Mouse (Mus musculus): ENCODE results near the gene Tmem165. TPM values are rescaled to one million over a fixed set of nuclear protein-coding genes. Genes with fewer than 3 reads are reported as not detected.

Tmem165 gene
- polyA plus RNA-seq, 1 experiment: 29.4 TPM

- 63% methylated on average over 21 of the region's 21 CpGs for WGBS
- DNase-seq: peak; percentile 42
- TF ChIP-seq CTCF (conservative IDR thresholded peaks at IDR 0.05; ENCODE audit: insufficient read depth, insufficient read length, low read depth, low read length) (no peak), POLR2A (IDR thresholded peaks at IDR 0.05; ENCODE audit: low read depth, low read length) (no peak)
- H3K27me3 ChIP-seq (replicated peaks; ENCODE audit: control insufficient read depth, insufficient read depth, low read length): no peaks in the 10 kb centered on the region
- no peak overlapping the region for H3K4me3 ChIP-seq (ENCODE audit: insufficient read depth, low read depth, low read length)
- no peaks in the 10 kb centered on the region for H3K4me1 ChIP-seq (ENCODE audit: control insufficient read depth, insufficient read depth, low read length)
- no peak overlapping the region for H3K27ac ChIP-seq (ENCODE audit: insufficient read depth, low read depth, low read length)
- no peaks in the 10 kb centered on the region for H3K36me3 ChIP-seq (ENCODE audit: control insufficient read depth, insufficient read depth, low read length)
Observed at GRCm38 (mm10) chr5:76154434-76155165, 29.1 kb upstream of the Tmem165 start.

- TF ChIP-seq POLR2A (IDR thresholded peaks at IDR 0.05; ENCODE audit: low read depth, low read length) (no peak), CTCF (conservative IDR thresholded peaks at IDR 0.05; ENCODE audit: insufficient read depth, insufficient read length, low read depth, low read length) (no peak)
- no peak for DNase-seq
- Histone ChIP-seq H3K36me3 (ENCODE audit: control insufficient read depth, insufficient read depth, low read length) (no peaks in the 10 kb centered on the region), H3K4me3 (ENCODE audit: insufficient read depth, low read depth, low read length) (no peak overlapping the region), H3K27me3 (replicated peaks; ENCODE audit: control insufficient read depth, insufficient read depth, low read length) (no peaks in the 10 kb centered on the region), H3K27ac (ENCODE audit: insufficient read depth, low read depth, low read length) (no peak overlapping the region), H3K4me1 (ENCODE audit: control insufficient read depth, insufficient read depth, low read length) (no peaks in the 10 kb centered on the region)
- WGBS: 61% methylated on average over 6 of the region's 6 CpGs
Observed at GRCm38 (mm10) chr5:76159555-76159954, 24.1 kb upstream of the Tmem165 start.

GRCm38 (mm10) chr5:76160086-76160485 lies 23.6 kb upstream of the Tmem165 start:
- H3K4me1 ChIP-seq (ENCODE audit: control insufficient read depth, insufficient read depth, low read length): no peaks in the 10 kb centered on the region
- no peak overlapping the region for H3K4me3 ChIP-seq (ENCODE audit: insufficient read depth, low read depth, low read length)
- H3K27me3 ChIP-seq (replicated peaks; ENCODE audit: control insufficient read depth, insufficient read depth, low read length): no peaks in the 10 kb centered on the region
- no peak overlapping the region for H3K27ac ChIP-seq (ENCODE audit: insufficient read depth, low read depth, low read length)
- TF ChIP-seq CTCF (conservative IDR thresholded peaks at IDR 0.05; ENCODE audit: insufficient read depth, insufficient read length, low read depth, low read length) (no peak), POLR2A (IDR thresholded peaks at IDR 0.05; ENCODE audit: low read depth, low read length) (no peak)
- WGBS: 60% methylated on average over 3 of the region's 3 CpGs
- no peaks in the 10 kb centered on the region for H3K36me3 ChIP-seq (ENCODE audit: control insufficient read depth, insufficient read depth, low read length)
- DNase-seq: no peak

- no peak for DNase-seq
- no peaks in the 10 kb centered on the region for H3K4me1 ChIP-seq (ENCODE audit: control insufficient read depth, insufficient read depth, low read length)
- WGBS: 94% methylated on average over 6 of the region's 6 CpGs
- H3K27ac ChIP-seq (ENCODE audit: insufficient read depth, low read depth, low read length): no peak overlapping the region
- no peak overlapping the region for H3K4me3 ChIP-seq (ENCODE audit: insufficient read depth, low read depth, low read length)
- no peaks in the 10 kb centered on the region for H3K27me3 ChIP-seq (replicated peaks; ENCODE audit: control insufficient read depth, insufficient read depth, low read length)
- no peak for TF ChIP-seq POLR2A (IDR thresholded peaks at IDR 0.05; ENCODE audit: low read depth, low read length)
- TF ChIP-seq CTCF (conservative IDR thresholded peaks at IDR 0.05; ENCODE audit: insufficient read depth, insufficient read length, low read depth, low read length): no peak
- H3K36me3 ChIP-seq (ENCODE audit: control insufficient read depth, insufficient read depth, low read length): no peaks in the 10 kb centered on the region
Observed at GRCm38 (mm10) chr5:76161491-76161890, 22.2 kb upstream of the Tmem165 start.

- DNase-seq: no peak
- no peak for TF ChIP-seq CTCF (conservative IDR thresholded peaks at IDR 0.05; ENCODE audit: insufficient read depth, insufficient read length, low read depth, low read length)
- no peak for TF ChIP-seq POLR2A (IDR thresholded peaks at IDR 0.05; ENCODE audit: low read depth, low read length)
- Histone ChIP-seq H3K4me3 (ENCODE audit: insufficient read depth, low read depth, low read length) (no peak overlapping the region), H3K36me3 (ENCODE audit: control insufficient read depth, insufficient read depth, low read length) (no peaks in the 10 kb centered on the region), H3K27me3 (replicated peaks; ENCODE audit: control insufficient read depth, insufficient read depth, low read length) (no peaks in the 10 kb centered on the region), H3K4me1 (ENCODE audit: control insufficient read depth, insufficient read depth, low read length) (no peaks in the 10 kb centered on the region), H3K27ac (ENCODE audit: insufficient read depth, low read depth, low read length) (no peak overlapping the region)
- WGBS: 85% methylated on average over 5 of the region's 5 CpGs
Observed at GRCm38 (mm10) chr5:76162926-76163325, 20.8 kb upstream of the Tmem165 start.

GRCm38 (mm10) chr5:76163828-76164390 lies 19.8 kb upstream of the Tmem165 start:
- Histone ChIP-seq H3K27ac (ENCODE audit: insufficient read depth, low read depth, low read length) (no peak overlapping the region), H3K4me3 (ENCODE audit: insufficient read depth, low read depth, low read length) (no peak overlapping the region), H3K36me3 (ENCODE audit: control insufficient read depth, insufficient read depth, low read length) (no peaks in the 10 kb centered on the region)

GRCm38 (mm10) chr5:76164827-76165226 lies 18.9 kb upstream of the Tmem165 start:
- Histone ChIP-seq H3K27me3 (replicated peaks; ENCODE audit: control insufficient read depth, insufficient read depth, low read length) (no peaks in the 10 kb centered on the region), H3K36me3 (ENCODE audit: control insufficient read depth, insufficient read depth, low read length) (no peaks in the 10 kb centered on the region), H3K4me1 (ENCODE audit: control insufficient read depth, insufficient read depth, low read length) (no peaks in the 10 kb centered on the region), H3K4me3 (ENCODE audit: insufficient read depth, low read depth, low read length) (no peak overlapping the region), H3K27ac (ENCODE audit: insufficient read depth, low read depth, low read length) (no peak overlapping the region)
- TF ChIP-seq POLR2A (IDR thresholded peaks at IDR 0.05; ENCODE audit: low read depth, low read length) (no peak), CTCF (conservative IDR thresholded peaks at IDR 0.05; ENCODE audit: insufficient read depth, insufficient read length, low read depth, low read length) (no peak)
- DNase-seq: no peak
- WGBS: 40% methylated on average over 7 of the region's 7 CpGs

More at GRCm38 (mm10) chr5:76163828-76164390, 19.8 kb upstream of the Tmem165 start:
- Histone ChIP-seq H3K27me3 (replicated peaks; ENCODE audit: control insufficient read depth, insufficient read depth, low read length) (no peaks in the 10 kb centered on the region), H3K4me1 (ENCODE audit: control insufficient read depth, insufficient read depth, low read length) (no peaks in the 10 kb centered on the region)
- no peak for TF ChIP-seq CTCF (conservative IDR thresholded peaks at IDR 0.05; ENCODE audit: insufficient read depth, insufficient read length, low read depth, low read length)
- no peak for TF ChIP-seq POLR2A (IDR thresholded peaks at IDR 0.05; ENCODE audit: low read depth, low read length)
- WGBS: 63% methylated on average over 4 of the region's 4 CpGs
- no peak for DNase-seq

All from kidney, adult 2 months (tissue).